In genomic region chr5:74164547-74164946, GRCm38 (mm10) we compare ENCODE assay signal across 16 mouse cellular contexts.
"Had no signal": no experiment of that assay in that cellular context is flagged by ENCODE, and none has a peak within 500 bp of the region (broad histone marks: within the 10 kb centered on the region; RNA-seq: fewer than 3 reads in every experiment).

No protein-coding gene starts in this region.

- H3K27me3 ChIP-seq: limb, embryonic 13.5 days; midbrain, embryonic 15.5 days; neural tube, embryonic 13.5 days had no signal

- H3K36me3 ChIP-seq: limb, embryonic 13.5 days; midbrain, embryonic 15.5 days; neural tube, embryonic 13.5 days had no signal

- H3K4me3 ChIP-seq: limb, embryonic 13.5 days; midbrain, embryonic 15.5 days; neural tube, embryonic 13.5 days had no signal

- H3K27ac ChIP-seq: kidney, postnatal 0 days; limb, embryonic 13.5 days; midbrain, embryonic 15.5 days; neural tube, embryonic 13.5 days had no signal

- DNase-seq: kidney, adult 9 months; kidney, postnatal 36 days; left cerebral cortex, postnatal 4 days; lung, adult 18-20 months; right cerebral cortex, adult 18-20 months; right cerebral cortex, postnatal 25 days; thymus, adult 18-20 months; thymus, postnatal 14 days had no signal

- H3K9ac ChIP-seq: limb, embryonic 13.5 days; midbrain, embryonic 15.5 days; neural tube, embryonic 13.5 days had no signal

- H3K9me3 ChIP-seq: limb, embryonic 13.5 days; midbrain, embryonic 15.5 days; neural tube, embryonic 13.5 days had no signal

- ATAC-seq: inflammation-experienced regulatory T-cells, adult 6 months; intestine, postnatal 0 days; midbrain, embryonic 15.5 days had no signal

- H3K4me2 ChIP-seq: limb, embryonic 13.5 days; liver, embryonic 11.5 days; midbrain, embryonic 11.5 days; midbrain, embryonic 15.5 days; neural tube, embryonic 13.5 days had no signal
